Mouse (Mus musculus): ENCODE results near the gene Ube2e1. TPM values are rescaled to one million over a fixed set of nuclear protein-coding genes. Genes with fewer than 3 reads are reported as not detected.

Ube2e1 gene
- total RNA-seq (2021) = 10 to 100 TPM; 35.5 to 44.8 TPM

- peak; percentile 57 for DNase-seq (ENCODE audit: low spot score)
- intact Hi-C loops (cut with DNase I) = loop anchor here (5.0 kb wide), 1 partner anchor 59 kb away; the partner anchor contains the start of genes Nkiras1 and Rpl15
These were observed at the start of gene Ube2e1 for GRCm38 (mm10) chr14:18331693-18332131. Ube2e1 (minus strand) TSS chr14:18331859.

GRCm38 (mm10) chr14:18379841-18380240, 48.2 kb upstream of the Ube2e1 start:
- intact Hi-C loops (cut with DNase I) = no loop called here
- no peak for DNase-seq (ENCODE audit: low spot score)

- intact Hi-C loops (cut with DNase I) = no loop called here
- DNase-seq (ENCODE audit: low spot score) = no peak
These were observed 46.4 kb upstream of the Ube2e1 start for GRCm38 (mm10) chr14:18377944-18378575.

- intact Hi-C loops (cut with DNase I) = no loop called here
These were observed 44.5 kb upstream of the Ube2e1 start for GRCm38 (mm10) chr14:18376206-18376605.

GRCm38 (mm10) chr14:18373758-18374405, 42.2 kb upstream of the Ube2e1 start:
- intact Hi-C loops (cut with DNase I) = no loop called here
- no peak for DNase-seq (ENCODE audit: low spot score)

More at GRCm38 (mm10) chr14:18376206-18376605, 44.5 kb upstream of the Ube2e1 start:
- no peak for DNase-seq (ENCODE audit: low spot score)

GRCm38 (mm10) chr14:18372761-18373610, 41.3 kb upstream of the Ube2e1 start:
- intact Hi-C loops (cut with DNase I) = no loop called here
- no peak for DNase-seq (ENCODE audit: low spot score)

GRCm38 (mm10) chr14:18369031-18369430, 37.4 kb upstream of the Ube2e1 start:
- DNase-seq (ENCODE audit: low spot score) = no peak
- intact Hi-C loops (cut with DNase I) = no loop called here

GRCm38 (mm10) chr14:18367025-18367424, 35.4 kb upstream of the Ube2e1 start:
- intact Hi-C loops (cut with DNase I) = no loop called here
- no peak for DNase-seq (ENCODE audit: low spot score)

GRCm38 (mm10) chr14:18364321-18364720, 32.7 kb upstream of the Ube2e1 start:
- intact Hi-C loops (cut with DNase I) = no loop called here

GRCm38 (mm10) chr14:18356442-18356841, 24.8 kb upstream of the Ube2e1 start:
- no peak for DNase-seq (ENCODE audit: low spot score)

More at GRCm38 (mm10) chr14:18364321-18364720, 32.7 kb upstream of the Ube2e1 start:
- DNase-seq (ENCODE audit: low spot score) = no peak

GRCm38 (mm10) chr14:18355514-18356190, 24.0 kb upstream of the Ube2e1 start:
- DNase-seq (ENCODE audit: low spot score) = no peak
- intact Hi-C loops (cut with DNase I) = no loop called here

More at GRCm38 (mm10) chr14:18356442-18356841, 24.8 kb upstream of the Ube2e1 start:
- intact Hi-C loops (cut with DNase I) = no loop called here

GRCm38 (mm10) chr14:18353525-18353924, 21.9 kb upstream of the Ube2e1 start:
- no peak for DNase-seq (ENCODE audit: low spot score)
- intact Hi-C loops (cut with DNase I) = no loop called here

- no peak for DNase-seq (ENCODE audit: low spot score)
- intact Hi-C loops (cut with DNase I) = no loop called here
These were observed 21.3 kb upstream of the Ube2e1 start for GRCm38 (mm10) chr14:18352934-18353333.

- intact Hi-C loops (cut with DNase I) = no loop called here
- no peak for DNase-seq (ENCODE audit: low spot score)
These were observed 19.0 kb upstream of the Ube2e1 start for GRCm38 (mm10) chr14:18350680-18351079.

GRCm38 (mm10) chr14:18349871-18350270, 18.2 kb upstream of the Ube2e1 start:
- intact Hi-C loops (cut with DNase I) = no loop called here
- DNase-seq (ENCODE audit: low spot score) = no peak

GRCm38 (mm10) chr14:18343589-18343988, 11.9 kb upstream of the Ube2e1 start:
- no peak for DNase-seq (ENCODE audit: low spot score)
- intact Hi-C loops (cut with DNase I) = no loop called here

GRCm38 (mm10) chr14:18342749-18343148, 11.1 kb upstream of the Ube2e1 start:
- DNase-seq (ENCODE audit: low spot score) = no peak

GRCm38 (mm10) chr14:18341088-18341487, 9.4 kb upstream of the Ube2e1 start:
- no peak for DNase-seq (ENCODE audit: low spot score)
- intact Hi-C loops (cut with DNase I) = no loop called here

More at GRCm38 (mm10) chr14:18342749-18343148, 11.1 kb upstream of the Ube2e1 start:
- intact Hi-C loops (cut with DNase I) = no loop called here

- intact Hi-C loops (cut with DNase I) = no loop called here
- DNase-seq (ENCODE audit: low spot score) = no peak
These were observed 4.4 kb upstream of the Ube2e1 start for GRCm38 (mm10) chr14:18336106-18336505.

Measured in heart, postnatal 25 days (tissue).